Comparison of ENCODE assay signal across 21 mouse cellular contexts in genomic region chr9:112054807-112055381, GRCm38 (mm10).
DNase-seq lines count a peak whose midpoint lies in the region; ATAC-seq lines count a peak whose summit lies in the region.
"Had no signal": no experiment of that assay in that cellular context is flagged by ENCODE, and none has a peak within 500 bp of the region (broad histone marks: within the 10 kb centered on the region; RNA-seq: fewer than 3 reads in every experiment).

No protein-coding gene starts in this region.

- no peak overlapping the region for H3K4me3 ChIP-seq in hindbrain, embryonic 12.5 days
- no peak overlapping the region for H3K4me3 ChIP-seq in hindbrain, embryonic 11.5 days (ENCODE audit: low read depth, low read length)
- no peak overlapping the region for H3K4me3 ChIP-seq in hindbrain, embryonic 14.5 days (replicated peaks; ENCODE audit: low read length)
- H3K4me3 ChIP-seq in midbrain, embryonic 12.5 days = no peak overlapping the region
- no peak overlapping the region for H3K4me3 ChIP-seq in neural tube, embryonic 14.5 days (ENCODE audit: low read depth, low read length)
- H3K4me3 ChIP-seq: forebrain, embryonic 10.5 days; gastrocnemius, adult 2 months; heart, embryonic 10.5 days; left cerebral cortex, adult 2 months; lung, embryonic 15.5 days; megakaryocyte, embryonic 14.5 days had no signal

- ATAC-seq in hindbrain, embryonic 12.5 days (ENCODE audit: low FRiP score) = peak; percentile 66
- ATAC-seq in hindbrain, embryonic 11.5 days (ENCODE audit: low FRiP score) = no peak
- peak; percentile 59 for ATAC-seq in hindbrain, embryonic 14.5 days (ENCODE audit: low FRiP score)
- no peak for ATAC-seq in midbrain, embryonic 12.5 days (ENCODE audit: low FRiP score, low read depth)
- peak; percentile 65; the same call in 1 of the 2 replicates for ATAC-seq in neural tube, embryonic 14.5 days (ENCODE audit: low read depth)
- ATAC-seq: intestine, postnatal 0 days had no signal

- H3K36me3 ChIP-seq in hindbrain, embryonic 12.5 days = no peaks in the 10 kb centered on the region
- H3K36me3 ChIP-seq in hindbrain, embryonic 11.5 days (ENCODE audit: control insufficient read depth, insufficient read depth, low read length) = no peaks in the 10 kb centered on the region
- H3K36me3 ChIP-seq in hindbrain, embryonic 14.5 days (replicated peaks; ENCODE audit: control insufficient read depth, insufficient read depth) = no peaks in the 10 kb centered on the region
- no peaks in the 10 kb centered on the region for H3K36me3 ChIP-seq in midbrain, embryonic 12.5 days
- no peaks in the 10 kb centered on the region for H3K36me3 ChIP-seq in neural tube, embryonic 14.5 days (ENCODE audit: control insufficient read depth, insufficient read depth, low read length)
- H3K36me3 ChIP-seq: forebrain, embryonic 10.5 days; heart, embryonic 10.5 days; lung, embryonic 15.5 days had no signal

- 58% methylated on average over 6 of the region's 6 CpGs for WGBS in hindbrain, embryonic 12.5 days
- 68% methylated on average over 6 of the region's 6 CpGs for WGBS in hindbrain, embryonic 11.5 days
- 44% methylated on average over 6 of the region's 6 CpGs for WGBS in hindbrain, embryonic 14.5 days
- WGBS in midbrain, embryonic 12.5 days = 66% methylated on average over 6 of the region's 6 CpGs
- 35% methylated on average over 6 of the region's 6 CpGs for WGBS in neural tube, embryonic 14.5 days

- no peak overlapping the region for H3K9ac ChIP-seq in hindbrain, embryonic 12.5 days
- no peak overlapping the region for H3K9ac ChIP-seq in hindbrain, embryonic 11.5 days (ENCODE audit: low read depth, low read length)
- no peak overlapping the region for H3K9ac ChIP-seq in hindbrain, embryonic 14.5 days
- no peak overlapping the region for H3K9ac ChIP-seq in midbrain, embryonic 12.5 days (replicated peaks)
- no peak overlapping the region for H3K9ac ChIP-seq in neural tube, embryonic 14.5 days (replicated peaks; ENCODE audit: low read depth, low read length)
- H3K9ac ChIP-seq: liver, embryonic 14.5 days; lung, embryonic 15.5 days had no signal

- H3K4me2 ChIP-seq in hindbrain, embryonic 12.5 days (replicated peaks) = no peak overlapping the region
- H3K4me2 ChIP-seq in hindbrain, embryonic 11.5 days (replicated peaks; ENCODE audit: low read depth, low read length) = no peak overlapping the region
- no peak overlapping the region for H3K4me2 ChIP-seq in hindbrain, embryonic 14.5 days (replicated peaks)
- no peak overlapping the region for H3K4me2 ChIP-seq in midbrain, embryonic 12.5 days (replicated peaks)
- no peak overlapping the region for H3K4me2 ChIP-seq in neural tube, embryonic 14.5 days (ENCODE audit: low read depth, low read length)
- H3K4me2 ChIP-seq: lung, embryonic 15.5 days had no signal

- H3K4me1 ChIP-seq in hindbrain, embryonic 12.5 days = peaks cover 7% of the 10 kb centered on the region
- no peaks in the 10 kb centered on the region for H3K4me1 ChIP-seq in hindbrain, embryonic 11.5 days (replicated peaks; ENCODE audit: control insufficient read depth, insufficient read depth, low read length)
- H3K4me1 ChIP-seq in hindbrain, embryonic 14.5 days (replicated peaks; ENCODE audit: control insufficient read depth, insufficient read depth, low read length) = 0 out of 2 replicates have a peak, but pooled peaks cover 8% of the 10 kb centered on the region
- H3K4me1 ChIP-seq in midbrain, embryonic 12.5 days = no peaks in the 10 kb centered on the region
- 0 out of 2 replicates have a peak, but pooled peaks cover 4% of the 10 kb centered on the region for H3K4me1 ChIP-seq in neural tube, embryonic 14.5 days (ENCODE audit: control insufficient read depth, insufficient read depth, low read length)
- H3K4me1 ChIP-seq: forebrain, embryonic 10.5 days; heart, embryonic 10.5 days; lung, embryonic 15.5 days had no signal

- DNase-seq in hindbrain, embryonic 11.5 days (ENCODE audit: low spot score) = no peak
- DNase-seq in hindbrain, embryonic 14.5 days (ENCODE audit: low spot score) = peak; percentile 42
- no peak for DNase-seq in ovary, adult 18-20 months (ENCODE audit: low spot score)
- no peak for DNase-seq in thymus, postnatal 10 days (ENCODE audit: low spot score in 2 of 2)
- DNase-seq: adrenal gland, postnatal 36 days; cerebellum, adult 11 months; cerebellum, postnatal 10 days; gastrocnemius, adult 2 months; kidney, postnatal 25 days; lung, postnatal 36 days; thymus, adult 18-20 months had no signal

- no peaks in the 10 kb centered on the region for H3K27me3 ChIP-seq in hindbrain, embryonic 12.5 days
- no peaks in the 10 kb centered on the region for H3K27me3 ChIP-seq in hindbrain, embryonic 11.5 days (ENCODE audit: control insufficient read depth, insufficient read depth, low read length)
- no peaks in the 10 kb centered on the region for H3K27me3 ChIP-seq in hindbrain, embryonic 14.5 days (ENCODE audit: control insufficient read depth, insufficient read depth, low read length)
- no peaks in the 10 kb centered on the region for H3K27me3 ChIP-seq in midbrain, embryonic 12.5 days
- no peaks in the 10 kb centered on the region for H3K27me3 ChIP-seq in neural tube, embryonic 14.5 days (ENCODE audit: control insufficient read depth, insufficient read depth, low read length)
- H3K27me3 ChIP-seq: lung, embryonic 15.5 days had no signal

- H3K9me3 ChIP-seq in hindbrain, embryonic 12.5 days (replicated peaks) = no peaks in the 10 kb centered on the region
- no peaks in the 10 kb centered on the region for H3K9me3 ChIP-seq in hindbrain, embryonic 11.5 days (ENCODE audit: control insufficient read depth, low read length)
- no peaks in the 10 kb centered on the region for H3K9me3 ChIP-seq in hindbrain, embryonic 14.5 days (ENCODE audit: control insufficient read depth, low read length)
- H3K9me3 ChIP-seq in midbrain, embryonic 12.5 days = no peaks in the 10 kb centered on the region
- H3K9me3 ChIP-seq in neural tube, embryonic 14.5 days (ENCODE audit: control insufficient read depth, low read length) = no peaks in the 10 kb centered on the region
- H3K9me3 ChIP-seq: forebrain, embryonic 10.5 days; heart, embryonic 10.5 days; lung, embryonic 15.5 days; megakaryocyte, embryonic 14.5 days had no signal

- H3K27ac ChIP-seq in hindbrain, embryonic 12.5 days = peak overlapping the region; percentile 55
- no peak overlapping the region for H3K27ac ChIP-seq in hindbrain, embryonic 11.5 days (ENCODE audit: low read depth, low read length)
- peak overlapping the region; percentile 70 for H3K27ac ChIP-seq in hindbrain, embryonic 14.5 days
- H3K27ac ChIP-seq in midbrain, embryonic 12.5 days (replicated peaks) = 0 out of 2 replicates have a peak overlapping the region, but pooled peaks have one; percentile 39
- H3K27ac ChIP-seq in neural tube, embryonic 14.5 days (ENCODE audit: low read depth, low read length) = peak overlapping the region; percentile 48
- H3K27ac ChIP-seq: forebrain, embryonic 10.5 days; gastrocnemius, adult 2 months; heart, embryonic 10.5 days; left cerebral cortex, adult 2 months; liver, embryonic 14.5 days; lung, embryonic 15.5 days had no signal

Comparison
In these comparisons a context has a peak if more than half of its experiments do, and no peak if none do; other contexts are left out.
1. ATAC-seq: peak in hindbrain, embryonic 12.5 days (single experiment), hindbrain, embryonic 14.5 days (single experiment) and neural tube, embryonic 14.5 days (single experiment); none in hindbrain, embryonic 11.5 days (single experiment) and midbrain, embryonic 12.5 days (single experiment).